Mouse (Mus musculus): ENCODE data around the gene Gm20425.

- no peak for TF ChIP-seq CTCF (IDR thresholded peaks at IDR 0.05; ENCODE audit: low read depth)
- no peak for TF ChIP-seq EP300 (IDR thresholded peaks at IDR 0.05; ENCODE audit: low read depth)
Observed at GRCm38 (mm10) chr9:103180807-103181565, 49.1 kb downstream of the Gm20425 start.
